Mouse (Mus musculus) thymus, adult 2 months (tissue): ENCODE results near the gene Tmem200b.

Experiments used
- CTCF ChIP-seq: fragments of 200-500 bp; IDR thresholded peaks from 2 replicates; pipeline ENCODE4 v1.5.1; 2012; ENCODE audit warnings: mild to moderate bottlenecking, control low read depth, low read length, moderate library complexity, borderline replicate concordance; ENCODE audit not compliant: control insufficient read depth, poor library complexity, insufficient read depth; ENCODE audit errors: extremely low read depth
- POLR2A ChIP-seq: fragments of 200-500 bp; IDR thresholded peaks from 2 replicates; pipeline ENCODE4 v1.6.1; 2012; ENCODE audit warnings: mild to moderate bottlenecking, low read length, control low read depth, moderate library complexity; ENCODE audit not compliant: control insufficient read depth, poor library complexity, insufficient read depth; ENCODE audit errors: extremely low read depth

- TF ChIP-seq CTCF, result no peak
- no peak for TF ChIP-seq POLR2A
Observed at GRCm38 (mm10) chr4:131947848-131948247, 26.3 kb downstream of the Tmem200b start.
